Mouse (Mus musculus) ovary, postnatal 14 days (tissue): ENCODE measurements around the gene Abhd13.

ENCODE experiments used
- DNase-seq: peaks from one replicate; pipeline ENCODE4 v3.0.0; 2022; ENCODE audit warnings: low spot score

The Abhd13 gene

DNA sequence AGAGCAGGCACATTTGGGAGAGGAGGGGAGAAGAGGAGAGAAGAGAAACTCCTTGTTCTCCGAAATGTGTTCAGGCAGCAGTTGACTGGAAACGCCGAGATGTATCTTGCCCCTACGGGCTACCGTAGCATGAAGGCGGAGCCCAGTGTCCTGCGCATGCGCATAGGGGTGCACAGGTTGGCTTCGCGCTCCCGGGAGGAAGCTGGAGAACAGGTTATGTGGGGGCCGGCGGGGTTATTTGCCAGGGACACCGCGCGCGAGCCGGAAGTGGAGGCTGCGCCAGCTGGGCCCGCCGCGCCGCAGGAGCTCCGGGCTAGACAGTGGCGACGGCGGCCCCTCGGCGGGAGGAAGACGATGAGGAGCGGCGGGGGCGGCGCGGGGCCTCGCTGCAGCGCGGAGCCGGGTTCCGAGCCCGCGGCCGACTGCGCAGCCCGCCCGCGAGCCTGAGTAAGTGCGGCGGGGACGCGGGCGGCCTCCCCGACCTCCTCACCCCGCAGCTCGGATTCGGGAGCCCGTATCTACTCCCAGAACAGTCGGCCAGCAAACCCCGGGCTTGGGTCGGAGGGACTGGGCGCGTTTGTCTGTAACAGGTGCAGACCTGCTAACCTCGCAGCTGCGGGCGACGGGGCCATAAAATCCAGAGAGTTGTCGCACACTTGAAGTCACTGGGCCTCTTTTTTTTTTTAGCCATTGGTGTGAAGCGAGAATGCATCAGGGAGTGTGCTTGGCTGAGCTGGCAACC, at the start of gene Abhd13, which contains the start of gene Lig4:
Gene Abhd13 (plus strand): TSS at position 135 of the 742 bp plus-strand sequence.
Gene Lig4 (minus strand): TSS at position 114 of the 742 bp plus-strand sequence.
- peak; percentile 99 for DNase-seq

DNA sequence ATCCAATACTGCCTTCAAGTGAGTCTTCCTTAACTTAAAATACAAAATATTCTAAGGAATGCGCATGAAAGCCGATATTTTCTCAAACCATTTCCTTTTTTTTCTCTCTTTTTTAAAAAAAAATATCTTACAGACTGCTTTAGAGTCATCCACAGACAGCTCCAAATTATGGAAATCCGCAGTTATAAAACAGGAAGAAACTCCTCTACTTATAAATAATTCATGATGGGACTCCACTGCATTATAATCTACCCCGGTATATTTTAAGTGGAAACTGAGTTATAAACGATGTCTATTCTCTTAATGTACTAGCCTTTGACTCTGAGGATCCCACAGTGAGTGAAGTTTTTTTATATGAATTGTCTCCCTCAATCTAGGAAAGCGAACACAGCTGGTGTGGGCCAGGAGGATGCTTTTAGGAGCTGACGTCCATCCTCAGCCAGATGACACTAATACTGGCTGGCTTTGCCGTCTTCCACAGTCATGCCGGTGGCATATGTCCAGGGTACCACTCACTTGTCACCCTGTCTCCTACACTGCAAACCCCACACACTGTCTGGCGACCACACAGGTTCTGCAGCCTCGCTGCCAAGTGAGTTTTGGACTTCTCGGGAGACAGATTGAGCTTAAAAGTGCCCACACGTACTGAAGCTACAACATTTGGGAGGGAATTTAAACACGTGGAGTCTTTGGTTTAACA, 47.6 kb upstream of the Abhd13 start:
- DNase-seq: no peak

DNA sequence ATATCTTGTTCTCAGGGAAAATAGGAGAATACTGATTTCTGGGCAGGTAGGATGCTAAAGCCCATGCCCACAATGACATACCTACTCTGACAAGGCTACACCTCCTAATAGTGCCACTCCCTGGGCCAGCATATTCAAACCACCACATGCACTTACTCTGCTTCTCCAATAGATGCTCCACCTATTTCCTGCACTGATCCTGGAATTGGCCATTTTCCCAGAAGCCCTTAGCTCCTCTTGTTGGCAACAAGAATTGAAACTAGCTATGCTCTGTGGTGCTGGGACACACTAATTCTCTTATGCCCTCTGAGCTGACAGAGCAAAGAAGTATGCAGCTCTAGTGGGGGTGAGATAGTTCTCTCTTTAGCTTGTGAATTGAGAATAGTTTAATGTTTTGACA, 44.8 kb upstream of the Abhd13 start:
- DNase-seq: no peak

DNA sequence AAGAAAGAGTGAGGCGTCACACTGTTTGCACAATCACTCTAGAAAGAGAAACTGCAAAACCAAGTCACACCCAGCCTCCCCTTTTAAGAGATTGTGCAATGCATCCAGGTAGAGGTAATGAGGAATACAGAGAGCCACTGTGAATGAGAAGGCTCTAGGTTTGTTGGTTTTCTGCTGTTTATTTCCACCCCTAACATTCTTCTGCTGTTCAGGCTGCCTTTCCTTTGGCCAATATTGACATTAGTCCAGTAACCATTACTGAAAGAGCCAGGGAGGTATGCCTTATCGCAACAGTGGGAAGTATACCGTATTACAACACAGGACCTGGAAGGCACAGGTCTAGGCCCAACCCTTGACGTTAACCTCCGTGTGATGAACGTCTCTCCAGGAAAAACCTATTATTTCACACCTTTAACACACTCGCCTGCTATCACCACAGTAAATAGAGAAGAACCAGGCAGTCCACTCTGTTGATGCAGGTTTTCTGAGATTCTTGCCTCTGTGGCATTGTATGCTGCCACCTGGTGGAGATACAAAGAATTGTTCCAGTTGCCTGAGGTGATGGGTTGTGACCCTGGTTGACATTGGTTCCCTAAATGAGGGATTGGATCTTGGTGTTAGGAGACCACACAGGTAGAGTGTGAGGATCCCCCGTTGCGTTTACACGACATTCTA, 42.5 kb upstream of the Abhd13 start:
- peak; percentile 14 for DNase-seq

DNA sequence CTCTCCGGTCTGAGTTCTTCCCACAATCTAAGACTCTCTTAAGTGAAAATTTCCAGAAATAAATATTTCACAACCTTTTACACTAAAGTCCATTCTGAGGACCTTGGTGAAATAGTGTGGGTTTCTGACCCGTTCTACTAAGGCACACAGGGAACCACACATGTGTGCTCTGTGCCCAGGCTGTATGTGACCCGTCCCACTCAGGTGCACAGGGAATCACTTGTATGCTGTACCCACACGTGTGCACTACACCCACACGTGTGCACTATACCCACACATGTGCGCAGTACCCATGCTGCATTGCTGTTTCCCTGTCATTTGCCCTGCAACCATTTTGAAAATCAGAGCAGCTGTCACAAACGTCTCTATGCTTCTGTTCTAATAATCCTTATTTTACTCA, 41.9 kb upstream of the Abhd13 start:
- no peak for DNase-seq

DNA sequence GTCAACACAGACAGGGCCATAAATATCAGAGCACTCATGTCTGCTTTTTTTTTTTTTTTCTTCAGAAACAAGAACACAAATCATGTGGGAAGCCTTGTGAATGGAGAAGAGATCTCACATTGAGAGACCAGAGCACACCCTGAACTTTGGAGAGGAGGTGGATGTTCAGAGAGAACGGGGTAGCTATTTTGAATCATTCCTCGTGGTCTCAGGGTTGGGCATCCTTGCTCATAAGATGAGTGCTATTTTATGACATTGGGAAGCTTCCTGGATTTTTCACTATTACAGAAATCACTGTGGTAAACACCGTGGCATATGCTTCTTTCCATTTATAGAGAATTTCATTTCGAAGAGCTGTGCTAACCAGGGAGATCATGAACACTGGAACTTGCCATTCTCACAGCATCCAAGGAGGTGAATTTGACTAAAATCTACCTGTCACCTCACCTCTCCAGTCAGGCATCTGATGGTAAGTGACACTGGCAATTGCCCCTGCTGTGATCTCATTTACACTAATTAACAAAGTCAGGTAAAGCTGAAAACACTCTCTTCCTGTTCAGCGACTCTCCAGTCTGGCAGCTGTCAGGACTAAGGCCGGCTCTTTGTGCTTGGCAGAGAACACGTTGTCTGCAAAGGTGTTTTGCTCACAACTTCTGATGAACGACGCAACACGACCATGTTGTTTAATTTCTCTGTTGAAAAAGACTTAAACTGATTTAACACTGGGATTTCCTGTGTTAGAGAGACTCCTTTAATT, 28.2 kb upstream of the Abhd13 start:
- DNase-seq: no peak

DNA sequence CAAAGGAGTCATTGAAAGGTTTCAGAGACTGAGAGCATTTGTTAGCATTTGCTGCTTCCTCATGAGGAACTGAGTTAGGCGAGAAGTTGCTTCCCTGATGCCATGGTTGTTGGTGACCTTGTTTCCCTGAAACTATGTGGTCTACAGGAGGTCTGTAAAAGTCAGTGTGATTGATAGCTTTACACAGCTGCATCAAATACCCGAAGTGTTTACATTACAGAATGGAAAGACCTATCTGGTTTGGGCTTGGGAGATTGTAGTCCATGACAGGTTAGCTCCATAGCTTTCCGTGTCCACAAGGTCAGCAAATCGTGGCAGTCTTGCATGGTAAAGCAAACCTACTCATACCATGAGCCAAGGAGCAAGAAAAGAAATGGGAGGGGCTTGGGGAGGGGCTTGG, 19.2 kb upstream of the Abhd13 start:
- DNase-seq: no peak

DNA sequence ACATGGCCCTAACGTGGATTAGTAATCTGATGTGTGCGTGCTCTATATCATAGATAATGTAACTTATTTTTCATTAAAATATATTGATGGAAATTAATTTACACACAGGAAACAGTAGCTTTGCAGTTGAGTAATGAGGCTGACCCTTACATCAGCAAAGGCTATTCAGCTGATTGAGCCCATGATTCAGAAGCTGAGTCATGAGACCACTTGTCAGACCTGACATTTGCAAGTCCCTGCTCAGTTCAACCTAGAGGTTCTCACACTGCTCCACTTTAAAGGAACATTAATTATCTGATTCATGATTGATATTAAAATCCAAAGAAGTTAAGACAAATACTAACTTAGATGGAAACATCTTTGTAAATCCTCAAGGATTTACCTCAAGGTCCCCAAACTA, 17.6 kb upstream of the Abhd13 start:
- no peak for DNase-seq

DNA sequence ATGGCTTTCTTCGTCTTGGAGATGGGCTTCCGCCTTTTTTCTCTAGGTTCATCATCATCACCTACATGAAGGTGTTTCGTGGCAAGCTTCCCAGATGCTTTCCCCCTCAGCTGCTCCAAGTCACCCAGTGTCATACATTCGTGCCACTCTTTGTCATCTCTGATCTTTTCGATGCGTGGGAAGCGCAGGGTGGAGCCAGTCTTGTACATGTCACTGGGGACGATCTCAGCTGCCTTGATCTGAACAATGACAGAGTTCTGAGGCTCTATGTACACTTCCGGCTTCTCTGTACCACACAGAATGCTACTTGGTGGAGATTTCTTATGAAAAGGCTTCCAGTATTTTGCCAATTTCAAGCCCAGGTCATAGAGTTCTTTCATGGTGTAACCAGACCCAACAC, 5.6 kb upstream of the Abhd13 start:
- no peak for DNase-seq

DNA sequence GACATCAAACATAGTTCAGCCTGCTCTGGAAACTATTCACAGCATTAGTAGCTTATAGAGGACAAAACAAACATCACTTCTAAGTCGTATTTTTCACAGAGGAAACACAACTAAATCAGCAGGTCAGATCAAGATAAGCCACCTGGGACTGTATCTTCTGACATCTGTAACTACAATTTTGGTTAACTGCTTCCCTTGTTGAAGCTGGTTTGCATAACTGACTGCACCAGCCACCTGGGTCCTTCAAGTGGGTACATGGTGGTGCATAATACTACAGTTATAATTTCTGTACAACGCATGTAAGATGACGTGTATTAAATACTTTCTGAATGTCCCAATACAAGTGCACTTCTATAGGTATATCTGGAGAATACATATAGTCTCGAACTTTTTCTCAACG, 2.2 kb upstream of the Abhd13 start:
- DNase-seq: no peak

DNA sequence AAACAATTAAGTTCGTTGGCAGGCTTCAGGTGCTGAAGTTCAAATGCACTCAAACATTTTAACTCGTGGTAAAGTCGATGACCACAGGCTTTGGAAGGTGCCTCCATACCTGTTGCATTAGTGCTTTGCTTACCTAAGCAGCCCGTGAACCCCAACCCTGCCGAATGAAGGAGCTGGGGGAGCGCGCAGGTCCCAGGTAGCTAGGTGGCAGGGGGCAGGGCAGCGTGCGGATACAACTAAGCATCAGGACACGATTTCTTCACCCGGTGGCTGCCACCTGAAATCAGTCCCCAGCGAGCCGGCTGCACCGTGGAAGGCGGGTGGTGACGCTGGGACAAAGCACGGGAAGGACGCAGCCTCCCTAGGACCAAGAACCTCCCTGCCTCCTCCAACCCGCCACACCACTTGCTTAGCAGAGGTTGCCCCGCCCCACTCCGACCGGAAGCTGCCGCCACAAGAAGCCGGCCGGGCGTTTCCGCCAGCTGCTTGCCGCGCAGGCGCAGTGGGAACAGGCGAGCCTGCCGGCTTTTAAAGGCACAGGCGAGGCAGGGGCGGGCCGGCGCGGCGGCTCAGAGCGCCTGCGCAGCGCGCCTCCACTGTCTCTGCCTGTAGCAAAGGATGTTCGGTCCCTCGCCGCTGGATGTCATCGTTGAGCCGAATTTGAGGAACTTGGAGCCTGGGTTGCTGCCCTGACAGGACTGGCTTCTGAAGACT, 1.5 kb upstream of the Abhd13 start:
- peak; percentile 94 for DNase-seq

DNA sequence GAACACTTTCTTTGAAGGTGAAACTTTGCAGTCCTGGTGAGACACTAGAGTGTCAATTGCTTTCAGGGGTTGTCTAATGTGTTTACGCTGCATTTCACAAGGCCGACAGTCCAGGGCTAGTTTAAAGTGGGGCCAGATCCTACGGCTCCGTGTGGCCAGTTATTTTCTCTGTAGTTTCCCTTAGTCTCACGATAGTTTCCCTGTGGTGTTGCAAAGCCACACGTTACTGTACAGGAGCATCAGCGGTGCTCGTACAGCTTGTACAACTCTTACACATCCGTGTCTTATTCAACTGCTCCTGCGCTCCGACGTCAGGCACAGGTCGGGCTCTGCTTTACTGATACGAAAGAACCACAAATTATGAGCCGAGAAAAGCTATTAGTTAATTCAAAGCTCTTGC, 491 bp upstream of the Abhd13 start:
- DNase-seq: no peak

DNA sequence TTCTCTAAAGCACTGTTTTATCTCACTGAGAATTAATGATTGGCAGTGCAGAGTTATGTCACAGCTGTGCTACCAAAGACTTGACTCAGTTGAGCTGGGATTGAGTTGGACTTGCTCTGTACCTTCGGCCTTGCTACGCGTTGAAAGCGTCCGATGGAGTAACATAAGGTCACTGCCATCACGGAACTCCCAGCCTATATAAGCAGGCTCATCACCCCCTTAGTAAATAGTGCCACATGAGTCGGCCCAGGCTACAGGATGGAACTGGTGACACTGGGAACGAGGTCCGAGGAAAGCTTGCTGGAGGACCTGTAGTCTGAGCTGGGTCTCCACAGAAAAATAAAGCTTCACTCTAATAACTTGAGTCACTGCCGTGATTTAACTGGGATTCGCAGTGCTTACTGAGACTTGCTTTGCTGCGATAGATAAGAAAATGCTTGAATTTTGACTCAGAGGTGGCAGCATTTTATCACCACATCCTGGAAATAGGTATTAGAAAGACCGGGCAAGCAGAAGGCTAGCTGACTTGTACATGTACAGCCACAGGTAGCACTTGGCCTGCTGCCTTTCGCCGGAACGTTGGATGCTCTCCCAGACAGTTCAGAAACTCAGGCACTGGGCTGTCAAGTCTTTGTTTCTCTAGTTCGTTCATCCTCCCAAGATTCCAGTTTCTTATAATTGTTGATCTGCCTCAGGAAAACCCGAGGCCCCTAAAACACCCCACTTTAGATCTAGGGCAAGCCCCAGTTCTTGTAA, 1.1 kb downstream of the Abhd13 start:
- no peak for DNase-seq

DNA sequence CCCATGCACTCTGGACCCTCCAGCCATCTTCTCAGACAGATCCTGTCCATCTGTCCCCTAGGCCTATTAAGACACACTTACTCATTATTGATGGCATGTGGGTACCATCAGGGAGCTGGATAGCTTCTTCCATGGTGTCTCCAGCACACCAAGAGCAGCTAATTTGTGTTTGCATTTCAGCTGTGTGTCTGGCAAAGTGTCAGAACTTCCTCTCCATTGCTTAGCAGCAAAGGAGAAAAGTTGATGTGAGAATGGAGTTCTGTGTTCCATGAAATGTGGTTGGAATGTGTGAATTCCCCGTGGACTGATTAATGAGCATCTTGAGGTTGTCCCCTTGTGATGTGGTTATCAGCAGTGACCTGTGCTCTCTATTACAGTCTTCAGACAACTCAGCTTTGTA, 2.2 kb downstream of the Abhd13 start:
- DNase-seq: no peak

DNA sequence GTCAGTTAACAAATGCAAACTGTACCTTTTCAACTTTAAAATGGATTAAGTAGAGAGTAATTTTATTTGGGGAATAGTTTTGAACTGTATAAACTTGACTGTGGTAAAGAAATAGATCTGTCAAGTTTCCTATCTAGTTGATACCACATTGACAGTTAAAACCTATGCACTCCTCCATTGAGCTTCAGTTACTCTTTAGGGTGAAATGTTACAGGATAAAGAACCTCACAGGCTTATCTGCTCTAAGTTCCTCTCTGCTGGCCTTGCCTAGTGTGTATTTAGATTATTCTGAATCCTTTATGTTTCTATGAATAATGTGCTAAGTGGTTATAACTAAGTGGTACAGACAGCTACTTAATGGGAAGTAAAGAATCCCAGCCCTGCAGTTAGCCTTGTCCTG, 2.7 kb downstream of the Abhd13 start:
- no peak for DNase-seq

DNA sequence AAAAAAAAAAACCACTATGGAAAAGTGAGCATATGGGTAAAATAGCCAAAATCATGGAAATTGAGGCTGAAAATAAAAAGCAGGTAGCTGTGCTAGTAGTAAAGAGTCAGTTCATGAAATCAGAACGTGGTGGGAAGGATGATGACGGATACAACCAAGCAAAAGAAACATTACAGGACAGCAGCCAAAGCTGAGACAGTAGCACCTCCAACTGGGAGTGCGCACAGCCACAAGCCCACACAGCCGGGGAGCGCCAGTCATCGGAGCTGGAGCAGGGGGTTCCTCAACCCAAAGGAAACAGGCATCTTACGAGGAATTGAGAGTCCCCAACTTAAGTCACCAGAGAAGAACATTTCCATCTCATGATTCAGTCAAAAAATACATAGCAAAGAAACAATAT, 26.6 kb downstream of the Abhd13 start:
- no peak for DNase-seq

DNA sequence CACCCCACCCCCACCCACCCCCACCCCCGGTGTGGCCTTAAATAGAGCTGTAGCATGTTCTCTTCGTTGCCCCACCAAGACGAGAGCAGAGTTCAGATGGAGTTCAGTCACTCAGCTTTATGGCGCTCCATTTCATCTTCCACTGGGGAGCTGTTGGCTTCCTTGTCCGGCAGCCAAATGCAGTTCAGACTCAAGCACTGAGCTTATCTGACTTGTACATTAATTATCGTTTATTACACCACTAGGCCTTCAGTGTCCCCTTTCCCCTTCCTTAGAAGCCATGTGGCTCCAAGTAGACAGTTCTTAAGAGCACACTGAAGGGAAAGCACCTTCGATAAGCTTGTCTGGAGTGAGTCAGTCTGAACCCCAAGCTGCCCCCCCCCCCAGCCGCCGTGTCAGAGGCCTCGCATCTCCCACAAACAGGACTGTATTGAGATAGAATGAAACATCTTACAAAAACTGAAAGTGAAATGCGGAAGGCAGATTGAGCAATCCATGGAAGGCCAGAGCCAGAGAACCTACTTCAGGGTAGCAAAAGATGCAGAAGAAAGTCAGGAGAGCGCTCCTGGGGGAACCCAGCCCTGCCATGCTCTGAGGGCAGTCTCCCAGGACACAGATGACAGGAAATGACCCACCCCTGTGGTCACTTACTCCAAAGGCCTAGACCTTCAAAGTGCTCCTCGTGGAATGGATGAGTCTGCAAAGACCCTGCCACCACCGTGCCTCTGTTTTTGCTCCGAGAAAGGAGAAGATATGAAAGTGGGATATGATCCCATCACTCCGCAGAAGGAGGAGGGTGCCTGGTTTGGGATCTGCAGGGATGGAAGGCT, 28.9 kb downstream of the Abhd13 start, which contains the start of gene Tnfsf13b:
Gene Tnfsf13b (plus strand): TSS at position 312 of the 830 bp plus-strand sequence.
- DNase-seq: peak; percentile 12

DNA sequence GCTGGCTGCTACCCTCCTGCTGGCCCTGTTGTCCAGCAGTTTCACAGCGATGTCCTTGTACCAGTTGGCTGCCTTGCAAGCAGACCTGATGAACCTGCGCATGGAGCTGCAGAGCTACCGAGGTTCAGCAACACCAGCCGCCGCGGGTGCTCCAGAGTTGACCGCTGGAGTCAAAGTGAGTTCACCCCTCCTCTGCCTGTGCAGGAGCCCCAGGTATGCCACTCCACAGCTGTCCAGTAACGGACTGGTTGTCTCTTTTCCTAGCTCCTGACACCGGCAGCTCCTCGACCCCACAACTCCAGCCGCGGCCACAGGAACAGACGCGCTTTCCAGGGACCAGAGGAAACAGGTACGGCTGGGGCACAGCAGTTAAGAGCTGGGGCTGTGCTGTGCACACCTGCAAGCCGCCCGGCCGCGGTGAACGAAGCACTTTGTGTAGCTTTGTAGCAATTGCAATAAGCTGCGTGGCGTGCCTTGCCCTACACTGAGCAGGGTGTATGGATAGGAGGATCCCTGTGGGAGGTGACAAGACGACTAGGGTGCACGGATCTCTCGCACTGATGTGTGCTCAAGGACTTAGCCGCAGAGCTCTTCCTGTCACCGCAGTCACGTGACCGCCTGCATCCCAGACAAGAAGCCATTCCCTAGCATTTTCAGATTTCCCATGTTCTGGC, 29.6 kb downstream of the Abhd13 start:
- DNase-seq: no peak

DNA sequence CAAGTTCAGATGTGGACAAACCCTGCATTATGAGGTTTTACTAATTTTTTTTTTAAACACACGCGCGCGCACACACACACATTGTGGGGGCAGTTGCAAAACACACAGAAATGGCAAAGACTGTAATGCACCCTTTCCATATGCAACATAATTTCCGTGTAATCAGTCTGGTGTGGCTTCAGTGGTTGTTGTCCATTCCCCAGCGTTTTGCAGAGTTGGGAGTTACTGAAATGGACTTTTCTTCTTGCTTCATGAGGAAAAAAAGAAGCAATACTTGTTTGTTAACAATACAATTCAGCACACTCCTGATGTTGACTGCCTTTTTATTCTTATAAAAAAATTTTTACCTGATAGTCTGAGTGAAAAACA, 30.1 kb downstream of the Abhd13 start:
- no peak for DNase-seq
